Mouse (Mus musculus): ENCODE measurements around the gene Lrrc29. TPM values are rescaled to one million over a fixed set of nuclear protein-coding genes. Genes with fewer than 3 reads are reported as not detected.

Gene Lrrc29
- total and polyA plus RNA-seq, 2 experiments from 2014 or later: 2.4 to 2.5 TPM

DNA sequence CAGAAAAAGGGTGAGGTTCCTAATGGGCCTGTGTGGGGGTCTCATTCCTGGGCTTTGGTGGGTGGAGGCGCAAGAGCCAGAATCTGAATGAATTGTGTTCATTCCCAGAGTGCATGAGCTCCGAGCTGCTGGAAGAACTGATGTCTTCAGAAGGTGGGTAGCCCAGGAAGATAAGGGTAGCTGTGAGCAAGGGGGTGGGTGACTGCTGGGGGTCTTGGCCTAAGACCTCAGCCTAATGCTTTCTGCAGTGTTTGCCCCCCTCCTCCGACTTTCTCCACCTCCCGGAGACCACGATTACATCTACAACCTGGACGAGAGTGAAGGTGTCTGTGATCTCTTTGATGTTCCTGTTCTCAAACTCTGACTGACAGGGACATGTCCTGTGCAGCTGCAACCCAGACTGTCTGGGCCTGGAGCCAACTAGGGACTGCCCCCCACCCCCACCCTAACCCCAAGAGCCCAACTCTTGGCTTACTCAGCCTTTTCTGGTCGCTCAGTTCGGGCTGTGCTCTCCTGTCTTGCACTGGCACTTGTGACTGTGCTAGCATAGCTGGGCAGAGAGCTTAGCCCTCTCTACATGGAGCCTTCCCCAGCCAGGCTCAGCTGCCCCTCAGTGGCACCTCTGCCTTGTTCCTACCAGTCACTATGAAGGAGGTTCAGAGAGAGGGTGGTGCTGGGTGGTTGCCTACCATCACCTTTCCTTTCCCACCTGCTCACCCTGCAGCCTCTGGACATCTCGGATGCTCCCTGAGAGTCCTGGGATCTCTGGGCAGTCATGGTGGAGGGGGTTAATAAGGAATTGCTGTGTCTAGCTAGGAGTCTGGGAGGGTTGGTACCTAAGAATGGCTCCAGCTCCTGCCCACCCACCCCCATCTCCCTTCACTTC, 21.5 kb downstream of the Lrrc29 start:
- Histone ChIP-seq H3K4me2 (ENCODE audit: low read depth, low read length, poor library complexity, severe bottlenecking) (no peak overlapping the region), H3K27ac (ENCODE audit: low read depth, low read length) (no peak overlapping the region)
- WGBS: 64% methylated on average over 9 of the region's 9 CpGs

GRCm38 (mm10) chr8:105303874-105304273, 22.2 kb downstream of the Lrrc29 start:
- no peak for TF ChIP-seq CTCF (IDR thresholded peaks at IDR 0.05)
- Histone ChIP-seq H3K27ac (ENCODE audit: low read depth, low read length) (no peak overlapping the region), H3K9ac (replicated peaks; ENCODE audit: low read length, poor library complexity, severe bottlenecking) (0 out of 2 replicates have a peak overlapping the region, but pooled peaks have one; percentile 8), H3K4me2 (ENCODE audit: low read depth, low read length, poor library complexity, severe bottlenecking) (no peak overlapping the region), H3K4me1 (ENCODE audit: insufficient read depth, low read length) (peaks cover 10% of the 10 kb centered on the region; the same call in 1 of the 2 replicates), H3K27me3 (ENCODE audit: insufficient read depth, low read length) (no peaks in the 10 kb centered on the region), H3K36me3 (ENCODE audit: insufficient read depth, low read length) (peaks cover 52% of the 10 kb centered on the region), H3K4me3 (ENCODE audit: low read depth, low read length) (no peak overlapping the region), H3K9me3 (ENCODE audit: low read length) (no peaks in the 10 kb centered on the region)
- WGBS: 86% methylated on average over 9 of the region's 9 CpGs
- ATAC-seq (ENCODE audit: low FRiP score) (no peak), DNase-seq (ENCODE audit: low spot score) (no peak)

More for the DNA sequence above, 21.5 kb downstream of the Lrrc29 start:
- H3K9ac ChIP-seq (replicated peaks; ENCODE audit: low read length, poor library complexity, severe bottlenecking): 0 out of 2 replicates have a peak overlapping the region, but pooled peaks have one; percentile 8
- DNase-seq (ENCODE audit: low spot score) (no peak), ATAC-seq (ENCODE audit: low FRiP score) (no peak)
- no peaks in the 10 kb centered on the region for H3K9me3 ChIP-seq (ENCODE audit: low read length)
- H3K27me3 ChIP-seq (ENCODE audit: insufficient read depth, low read length): no peaks in the 10 kb centered on the region
- peaks cover 52% of the 10 kb centered on the region for H3K36me3 ChIP-seq (ENCODE audit: insufficient read depth, low read length)
- H3K4me1 ChIP-seq (ENCODE audit: insufficient read depth, low read length): peaks cover 9% of the 10 kb centered on the region; the same call in 1 of the 2 replicates
- TF ChIP-seq CTCF (IDR thresholded peaks at IDR 0.05): no peak
- no peak overlapping the region for H3K4me3 ChIP-seq (ENCODE audit: low read depth, low read length)

DNA sequence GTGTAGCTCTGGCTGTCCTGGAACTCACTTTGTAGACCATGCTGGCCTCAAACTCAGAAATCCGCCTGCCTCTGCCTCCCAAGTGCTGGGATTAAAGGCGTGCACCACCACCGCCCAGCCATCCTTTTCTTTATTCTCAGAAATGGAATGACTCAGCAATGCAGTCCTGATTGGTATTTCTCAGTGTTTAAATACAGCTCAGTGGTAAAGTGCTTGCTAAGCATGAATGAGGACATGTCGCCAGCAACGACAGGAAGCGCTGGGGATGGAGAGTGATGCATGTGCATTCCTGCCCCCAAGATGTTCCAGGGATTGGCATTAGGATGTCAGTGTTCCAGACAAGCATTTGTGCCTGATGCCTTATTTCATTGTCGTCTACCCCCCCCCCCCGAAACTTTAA, 22.7 kb downstream of the Lrrc29 start:
- H3K27me3 ChIP-seq (ENCODE audit: insufficient read depth, low read length): no peaks in the 10 kb centered on the region
- peaks cover 15% of the 10 kb centered on the region; the same call in 1 of the 2 replicates for H3K4me1 ChIP-seq (ENCODE audit: insufficient read depth, low read length)
- H3K36me3 ChIP-seq (ENCODE audit: insufficient read depth, low read length): peaks cover 49% of the 10 kb centered on the region
- H3K27ac ChIP-seq (ENCODE audit: low read depth, low read length): no peak overlapping the region
- H3K4me3 ChIP-seq (ENCODE audit: low read depth, low read length): no peak overlapping the region
- ATAC-seq (ENCODE audit: low FRiP score): no peak
- H3K9me3 ChIP-seq (ENCODE audit: low read length): no peaks in the 10 kb centered on the region
- H3K4me2 ChIP-seq (ENCODE audit: low read depth, low read length, poor library complexity, severe bottlenecking): no peak overlapping the region
- DNase-seq (ENCODE audit: low spot score): no peak
- no peak for TF ChIP-seq CTCF (IDR thresholded peaks at IDR 0.05)
- no peak overlapping the region for H3K9ac ChIP-seq (replicated peaks; ENCODE audit: low read length, poor library complexity, severe bottlenecking)
- 89% methylated on average over 8 of the region's 8 CpGs for WGBS

- no peak for TF ChIP-seq CTCF (IDR thresholded peaks at IDR 0.05)
- no peaks in the 10 kb centered on the region for H3K9me3 ChIP-seq (ENCODE audit: low read length)
- H3K4me2 ChIP-seq (ENCODE audit: low read depth, low read length, poor library complexity, severe bottlenecking): no peak overlapping the region
- H3K4me3 ChIP-seq (ENCODE audit: low read depth, low read length): no peak overlapping the region
- no peak overlapping the region for H3K27ac ChIP-seq (ENCODE audit: low read depth, low read length)
- peaks cover 9% of the 10 kb centered on the region; the same call in 1 of the 2 replicates for H3K4me1 ChIP-seq (ENCODE audit: insufficient read depth, low read length)
- H3K9ac ChIP-seq (replicated peaks; ENCODE audit: low read length, poor library complexity, severe bottlenecking): no peak overlapping the region
- DNase-seq (ENCODE audit: low spot score): no peak
- ATAC-seq (ENCODE audit: low FRiP score): no peak
- over 99% methylated on average over 8 of the region's 8 CpGs for WGBS
- no peaks in the 10 kb centered on the region for H3K27me3 ChIP-seq (ENCODE audit: insufficient read depth, low read length)
- peaks cover 39% of the 10 kb centered on the region for H3K36me3 ChIP-seq (ENCODE audit: insufficient read depth, low read length)
These were observed 26.1 kb downstream of the Lrrc29 start for GRCm38 (mm10) chr8:105299962-105300361.

DNA sequence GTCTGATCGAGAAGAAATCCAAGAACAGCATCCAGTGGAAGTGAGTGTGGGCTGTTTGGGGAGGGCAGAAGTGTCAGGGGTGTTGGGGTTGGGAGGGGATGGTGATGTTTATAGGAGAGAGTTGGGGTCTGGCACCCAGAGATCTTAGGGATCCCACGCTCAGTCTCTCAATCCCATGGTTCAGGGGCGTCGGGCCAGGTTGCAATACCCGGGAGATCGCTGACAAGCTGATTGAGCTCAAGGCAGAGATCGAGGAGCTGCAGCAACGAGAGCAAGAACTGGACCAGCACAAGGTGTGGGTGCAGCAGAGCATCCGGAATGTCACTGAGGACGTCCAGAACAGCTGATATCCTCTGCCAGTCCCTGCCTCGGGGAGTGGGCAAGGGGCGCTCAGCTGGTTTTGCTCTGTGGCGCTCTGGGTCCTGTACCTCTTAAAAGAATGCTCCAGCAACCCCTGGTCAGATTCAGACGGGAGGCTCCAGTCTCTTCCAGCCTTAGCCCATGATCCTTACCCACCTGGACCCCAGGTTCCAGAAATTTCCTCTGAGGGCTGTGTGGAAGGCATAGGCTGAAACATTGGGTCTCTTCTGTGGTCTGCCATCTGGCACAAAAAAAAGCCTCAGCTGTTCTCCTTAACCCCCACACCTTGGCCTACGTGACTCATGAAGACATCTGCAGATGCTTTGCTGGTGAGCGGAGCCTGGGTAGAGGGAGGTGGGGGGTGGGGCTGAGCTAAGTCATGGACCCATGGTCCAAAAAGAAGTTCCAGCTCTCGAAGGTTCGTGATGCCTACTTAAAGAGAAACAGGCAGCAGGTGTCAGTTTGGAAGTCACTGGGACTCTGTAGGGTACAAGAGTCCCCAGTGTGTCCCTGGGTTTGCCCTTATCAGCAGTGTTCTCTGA, 27.5 kb downstream of the Lrrc29 start:
- TF ChIP-seq CTCF (IDR thresholded peaks at IDR 0.05): no peak
- Histone ChIP-seq H3K27ac (ENCODE audit: low read depth, low read length) (0 out of 2 replicates have a peak overlapping the region, but pooled peaks have one; percentile 70), H3K36me3 (ENCODE audit: insufficient read depth, low read length) (peaks cover 28% of the 10 kb centered on the region), H3K27me3 (ENCODE audit: insufficient read depth, low read length) (no peaks in the 10 kb centered on the region), H3K9ac (replicated peaks; ENCODE audit: low read length, poor library complexity, severe bottlenecking) (peak overlapping the region; percentile 81), H3K9me3 (ENCODE audit: low read length) (no peaks in the 10 kb centered on the region), H3K4me3 (ENCODE audit: low read depth, low read length) (peak overlapping the region; percentile 74), H3K4me1 (ENCODE audit: insufficient read depth, low read length) (peaks cover 9% of the 10 kb centered on the region; the same call in 1 of the 2 replicates), H3K4me2 (ENCODE audit: low read depth, low read length, poor library complexity, severe bottlenecking) (peak overlapping the region; percentile 96)
- WGBS: 67% methylated on average over 18 of the region's 18 CpGs
- no peak for DNase-seq (ENCODE audit: low spot score)
- ATAC-seq (ENCODE audit: low FRiP score): no peak
